Mouse (Mus musculus) lung, postnatal 10 days (tissue): ENCODE data around the gene Ddx41.

ENCODE experiments used
- DNase-seq: peaks from one replicate; pipeline ENCODE4 v3.0.0; 2021

Ddx41 gene

GRCm38 (mm10) chr13:55504390-55504789 is 32.1 kb downstream of the Ddx41 start:
- DNase-seq: no peak

- no peak for DNase-seq
Measured at GRCm38 (mm10) chr13:55502405-55502804, 34.1 kb downstream of the Ddx41 start.

GRCm38 (mm10) chr13:55500575-55500974 is 35.9 kb downstream of the Ddx41 start:
- DNase-seq: peak; percentile 49

GRCm38 (mm10) chr13:55498906-55499305 is 37.6 kb downstream of the Ddx41 start:
- no peak for DNase-seq

- DNase-seq: no peak
Measured at GRCm38 (mm10) chr13:55496661-55497060, 39.8 kb downstream of the Ddx41 start.

GRCm38 (mm10) chr13:55495702-55496101 is 40.8 kb downstream of the Ddx41 start:
- DNase-seq: no peak

GRCm38 (mm10) chr13:55494883-55495621 is 41.4 kb downstream of the Ddx41 start:
- DNase-seq: peak; percentile 51

- no peak for DNase-seq
Measured at GRCm38 (mm10) chr13:55494257-55494656, 42.2 kb downstream of the Ddx41 start.

GRCm38 (mm10) chr13:55487578-55488498 is 48.6 kb downstream of the Ddx41 start, which contains the start of gene Dbn1:
Gene Dbn1 (minus strand): TSS chr13:55488111.
- DNase-seq: peak; percentile 61

- DNase-seq: peak; percentile 58
Measured at GRCm38 (mm10) chr13:55486916-55487577, 49.4 kb downstream of the Ddx41 start.

GRCm38 (mm10) chr13:55486029-55486794 is 50.2 kb downstream of the Ddx41 start:
- DNase-seq: peak; percentile 72

GRCm38 (mm10) chr13:55484520-55485088 is 51.9 kb downstream of the Ddx41 start:
- DNase-seq: no peak

- DNase-seq: peak; percentile 37
Measured at GRCm38 (mm10) chr13:55483593-55483992, 52.9 kb downstream of the Ddx41 start.

- no peak for DNase-seq
Measured at GRCm38 (mm10) chr13:55483071-55483470, 53.4 kb downstream of the Ddx41 start.

GRCm38 (mm10) chr13:55482542-55482941 is 53.9 kb downstream of the Ddx41 start:
- DNase-seq: peak; percentile 77
